Mouse (Mus musculus): ENCODE data around the gene Rd3l.

The Rd3l gene

DNA sequence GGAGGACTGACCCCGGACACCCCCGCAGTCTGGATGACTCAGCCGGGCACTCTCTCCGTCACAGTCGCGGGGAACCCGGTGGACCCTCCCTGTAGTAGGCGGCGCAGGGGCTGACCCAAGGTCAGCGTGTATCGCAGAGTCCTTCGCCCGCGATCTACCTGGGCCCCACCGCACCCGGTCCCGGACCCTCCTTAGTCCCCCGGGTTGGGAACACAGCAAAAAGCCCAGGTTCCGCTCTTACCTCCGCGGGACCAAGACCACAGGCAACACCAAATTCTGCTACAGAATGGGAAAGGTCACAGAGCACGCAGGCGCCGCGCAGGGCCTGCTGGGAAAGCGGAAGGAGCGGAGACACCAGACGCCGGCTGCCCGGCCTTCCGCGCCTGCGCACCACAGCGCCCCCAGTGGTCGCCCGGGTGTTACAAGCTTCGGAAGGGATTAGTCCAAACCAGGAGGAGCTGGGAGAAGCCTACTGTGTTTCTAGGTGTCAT, 14.4 kb downstream of the Rd3l start, which contains the start of gene Atp5mpl:
Gene Atp5mpl (minus strand): TSS at position 295 of the 491 bp plus-strand sequence.
- peak; percentile 88 to 93 for DNase-seq (ENCODE audit: low spot score in 2 of 2)

DNA sequence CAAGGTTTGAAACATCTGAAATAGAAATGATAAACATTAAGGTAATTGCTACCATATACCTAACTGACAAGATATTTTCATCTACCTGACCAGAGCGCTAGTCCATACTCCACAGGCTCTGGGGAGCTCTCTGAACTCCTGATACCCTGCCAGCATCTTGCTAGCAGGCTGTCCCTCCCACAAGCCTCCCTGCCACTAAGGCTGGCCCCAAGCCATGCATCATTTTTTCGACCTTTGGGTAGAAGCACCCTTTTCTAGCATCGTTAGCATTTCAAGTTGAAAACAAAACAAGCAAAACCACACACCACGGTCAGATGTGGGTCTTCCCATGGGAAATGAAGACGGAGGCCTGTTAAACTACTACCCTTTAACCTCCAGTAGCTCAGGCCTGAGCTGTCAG, 17.8 kb downstream of the Rd3l start:
- DNase-seq (ENCODE audit: low spot score in 2 of 2): no peak

DNA sequence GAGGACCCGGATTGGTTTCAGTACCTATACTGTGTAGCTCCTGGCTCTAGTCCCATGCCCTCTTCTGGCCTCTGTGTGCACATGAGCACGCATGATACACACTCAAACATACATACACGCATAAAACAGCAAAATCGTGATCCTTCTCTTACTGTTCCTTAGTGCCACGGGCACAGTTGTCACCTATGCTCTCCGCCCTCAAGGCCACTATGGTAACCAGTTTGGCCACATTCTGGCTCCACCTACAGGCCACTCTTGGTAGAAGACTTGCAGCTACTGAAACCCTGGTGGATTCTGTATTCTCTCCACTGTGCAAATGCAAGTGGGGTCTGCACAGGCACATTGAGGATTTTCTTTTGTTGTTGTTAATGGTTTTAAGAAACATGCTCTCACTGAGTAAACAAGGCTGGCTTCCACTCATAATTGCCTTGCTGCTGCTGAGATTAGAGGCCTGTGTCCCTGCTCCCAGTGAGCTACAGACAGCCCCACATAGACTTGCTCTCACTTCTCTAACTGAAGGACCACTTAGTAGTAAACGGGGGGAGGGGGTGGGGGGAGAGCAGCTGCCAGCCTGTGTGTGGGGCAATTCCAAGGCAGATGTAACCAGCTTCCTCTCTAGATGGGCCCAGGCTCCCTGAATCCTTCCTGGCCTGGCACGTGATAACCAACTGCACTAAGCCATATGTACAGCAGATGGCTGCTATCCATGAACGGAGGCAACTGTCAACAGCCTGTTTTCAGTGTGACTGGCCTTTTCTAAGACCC, 22.8 kb downstream of the Rd3l start:
- DNase-seq (ENCODE audit: low spot score in 2 of 2): peak; percentile 29 to 68

DNA sequence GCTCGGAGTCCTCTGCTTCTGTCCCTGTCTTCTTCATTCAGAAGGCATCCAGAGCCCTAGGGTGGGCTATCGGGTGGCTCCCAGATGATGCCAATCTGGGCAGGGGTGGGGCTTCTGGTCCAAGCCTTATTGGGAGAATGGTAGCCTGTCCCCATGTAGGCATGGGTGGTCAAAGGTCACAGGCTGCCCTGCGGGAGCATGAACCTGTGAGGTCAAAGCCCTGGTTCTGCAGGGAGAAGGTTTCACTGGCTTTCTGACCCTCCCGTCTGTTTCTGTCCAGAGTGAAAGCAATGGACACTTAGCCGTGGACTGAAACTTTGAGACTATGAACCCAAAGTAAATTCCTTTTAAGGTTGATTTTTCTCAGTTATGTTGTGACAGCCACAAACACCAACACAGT, 24.9 kb downstream of the Rd3l start:
- DNase-seq (ENCODE audit: low spot score in 2 of 2): no peak

DNA sequence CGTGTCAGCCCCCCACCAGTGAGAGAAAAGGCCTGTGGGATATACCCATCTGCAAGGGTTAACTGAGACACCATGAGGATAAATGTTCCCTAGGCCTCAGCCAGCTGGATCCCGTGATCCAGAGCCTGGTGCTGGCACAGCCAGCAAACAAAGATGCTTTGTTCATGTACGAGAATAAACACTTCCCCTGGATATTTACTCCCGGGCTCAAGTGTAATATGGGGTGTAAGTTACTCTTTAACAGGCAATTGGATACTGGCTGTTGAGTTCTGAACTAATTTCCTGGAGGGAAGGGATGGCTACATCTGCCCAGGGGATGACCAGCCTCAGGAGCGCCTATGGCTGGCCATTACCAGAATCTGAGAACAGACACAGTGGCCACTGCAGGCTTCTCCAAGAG, 29.4 kb downstream of the Rd3l start:
- DNase-seq (ENCODE audit: low spot score in 2 of 2): no peak

DNA sequence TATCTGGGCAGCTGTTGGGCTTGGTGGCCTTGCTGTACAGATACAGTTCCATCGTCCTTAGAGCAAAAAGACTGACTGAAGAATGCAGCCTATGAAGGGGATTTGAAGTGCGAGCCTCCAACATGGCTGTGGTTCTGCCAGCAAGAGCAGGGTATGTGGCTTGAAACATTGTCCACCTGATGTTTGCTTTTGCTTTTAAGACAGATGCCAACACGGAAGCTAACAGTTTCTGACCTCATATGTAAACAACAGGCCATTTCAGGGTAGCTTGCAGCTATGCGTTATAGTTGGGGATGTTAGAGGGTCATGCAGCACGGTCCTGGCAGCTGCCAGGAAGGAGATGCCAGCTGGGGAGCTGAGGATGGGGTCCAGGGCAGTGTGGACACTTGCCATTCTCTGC, 30.6 kb downstream of the Rd3l start:
- DNase-seq (ENCODE audit: low spot score in 2 of 2): no peak

DNA sequence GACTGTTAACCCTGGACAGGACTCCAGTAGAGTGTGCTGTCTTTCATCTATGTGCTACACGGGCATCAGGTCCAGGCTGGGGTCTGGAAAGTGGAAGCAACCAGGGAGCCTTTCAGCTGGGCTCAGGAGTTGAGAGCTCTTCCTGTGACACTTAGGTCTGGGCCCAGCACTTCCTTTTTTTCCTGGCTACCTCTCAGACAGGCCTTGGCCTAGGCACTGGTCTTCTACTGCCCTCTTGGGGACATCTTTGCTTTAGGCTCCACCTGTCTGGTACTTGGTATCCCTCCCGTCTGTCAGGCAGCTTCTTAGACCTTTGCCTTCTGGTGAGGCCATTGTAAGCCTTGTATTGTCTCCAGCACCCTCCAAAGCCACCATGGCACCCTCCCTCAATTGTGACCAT, 34.4 kb downstream of the Rd3l start:
- peak; percentile 77 to 81 for DNase-seq (ENCODE audit: low spot score in 2 of 2)

DNA sequence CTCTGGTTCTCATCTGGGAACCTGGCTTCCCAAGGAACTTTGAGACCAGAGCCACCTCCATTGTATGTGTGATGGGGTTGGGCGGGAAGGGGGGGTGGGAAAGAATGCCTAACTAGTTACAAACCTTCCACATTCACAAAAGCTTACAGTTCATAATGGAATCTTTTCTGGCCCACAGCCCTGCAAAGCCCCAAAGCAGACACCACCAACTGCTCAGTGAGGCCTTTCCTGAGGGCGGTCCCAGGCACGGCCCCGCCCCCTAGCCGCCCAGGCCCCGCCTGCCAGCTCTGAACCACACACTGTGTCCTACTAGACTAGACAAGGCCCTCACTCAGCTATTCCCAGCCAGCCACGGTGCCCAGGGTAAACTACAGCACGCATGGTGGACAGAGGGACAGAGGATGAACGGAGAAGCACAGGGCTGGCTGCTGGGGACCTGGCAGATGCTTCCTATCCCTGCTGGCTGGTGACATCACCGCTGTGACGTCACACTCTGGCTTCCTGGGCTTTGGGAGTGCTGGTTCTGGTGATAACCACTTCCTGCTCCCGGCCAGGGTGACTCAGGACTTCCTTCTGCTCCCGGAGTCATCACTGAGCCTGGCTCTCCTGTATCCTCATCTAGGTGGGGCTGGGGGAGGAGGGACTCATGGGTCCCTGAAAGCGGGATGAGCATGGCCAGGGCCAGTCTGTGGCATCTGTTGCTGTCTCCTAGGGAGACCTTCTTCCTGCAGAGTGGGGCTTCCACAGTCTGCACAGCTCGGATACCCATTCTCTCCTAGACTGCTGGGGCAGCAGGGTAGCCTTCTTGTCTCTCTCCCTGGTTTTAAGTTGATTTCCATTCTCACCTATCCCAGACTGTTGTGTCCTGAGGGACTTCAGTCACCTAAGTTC, 35.1 kb downstream of the Rd3l start:
- DNase-seq (ENCODE audit: low spot score in 2 of 2): peak in 1 of 2 experiments; percentile 54

DNA sequence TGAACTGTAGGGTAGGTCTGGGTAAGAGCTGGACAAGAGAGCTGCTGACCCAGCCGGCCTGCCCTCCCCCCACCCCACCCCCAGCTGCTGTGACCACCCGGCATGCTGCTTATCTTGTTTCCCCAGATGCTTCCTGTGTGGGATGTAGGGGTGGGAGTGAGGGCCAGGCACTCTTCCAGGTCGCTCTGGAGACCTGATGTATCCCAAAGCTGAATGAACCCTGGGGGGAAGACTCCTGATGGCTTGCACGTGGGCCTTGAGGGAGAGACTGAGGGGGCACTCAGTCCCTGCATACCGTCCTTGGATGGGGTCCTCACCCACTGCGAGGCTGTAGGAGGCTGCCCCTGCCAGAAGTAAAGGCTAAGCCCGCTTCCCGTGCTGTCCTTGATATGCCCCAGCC, 36.0 kb downstream of the Rd3l start:
- peak; percentile 72 to 90 for DNase-seq (ENCODE audit: low spot score in 2 of 2)

DNA sequence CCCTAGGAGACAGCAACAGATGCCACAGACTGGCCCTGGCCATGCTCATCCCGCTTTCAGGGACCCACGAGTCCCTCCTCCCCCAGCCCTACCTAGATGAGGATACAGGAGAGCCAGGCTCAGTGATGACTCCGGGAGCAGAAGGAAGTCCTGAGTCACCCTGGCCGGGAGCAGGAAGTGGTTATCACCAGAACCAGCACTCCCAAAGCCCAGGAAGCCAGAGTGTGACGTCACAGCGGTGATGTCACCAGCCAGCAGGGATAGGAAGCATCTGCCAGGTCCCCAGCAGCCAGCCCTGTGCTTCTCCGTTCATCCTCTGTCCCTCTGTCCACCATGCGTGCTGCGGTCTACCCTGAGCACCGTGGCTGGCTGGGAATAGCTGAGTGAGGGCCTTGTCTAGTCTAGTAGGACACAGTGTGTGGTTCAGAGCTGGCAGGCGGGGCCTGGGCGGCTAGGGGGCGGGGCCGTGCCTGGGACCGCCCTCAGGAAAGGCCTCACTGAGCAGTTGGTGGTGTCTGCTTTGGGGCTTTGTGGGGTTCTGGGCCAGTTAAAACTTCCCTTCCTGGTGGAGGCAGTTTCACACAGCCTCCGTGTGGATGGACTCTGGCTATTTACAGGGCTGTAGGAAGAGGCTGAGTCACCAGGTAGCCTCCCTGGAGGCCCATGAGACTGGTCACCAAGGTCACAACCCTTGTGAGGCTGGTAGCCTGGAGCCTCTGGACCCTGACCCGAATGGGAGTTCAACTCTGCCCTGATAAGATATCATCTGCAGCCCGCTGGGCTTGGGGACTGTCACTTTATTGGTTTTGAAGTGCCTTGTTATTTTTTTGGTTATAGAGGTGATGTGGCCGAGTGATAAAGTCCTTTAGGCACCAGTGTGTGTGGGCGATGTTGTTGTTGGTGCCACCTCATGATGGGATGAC, 36.8 kb downstream of the Rd3l start:
- DNase-seq (ENCODE audit: low spot score in 2 of 2): peak in 1 of 2 experiments; percentile 55

DNA sequence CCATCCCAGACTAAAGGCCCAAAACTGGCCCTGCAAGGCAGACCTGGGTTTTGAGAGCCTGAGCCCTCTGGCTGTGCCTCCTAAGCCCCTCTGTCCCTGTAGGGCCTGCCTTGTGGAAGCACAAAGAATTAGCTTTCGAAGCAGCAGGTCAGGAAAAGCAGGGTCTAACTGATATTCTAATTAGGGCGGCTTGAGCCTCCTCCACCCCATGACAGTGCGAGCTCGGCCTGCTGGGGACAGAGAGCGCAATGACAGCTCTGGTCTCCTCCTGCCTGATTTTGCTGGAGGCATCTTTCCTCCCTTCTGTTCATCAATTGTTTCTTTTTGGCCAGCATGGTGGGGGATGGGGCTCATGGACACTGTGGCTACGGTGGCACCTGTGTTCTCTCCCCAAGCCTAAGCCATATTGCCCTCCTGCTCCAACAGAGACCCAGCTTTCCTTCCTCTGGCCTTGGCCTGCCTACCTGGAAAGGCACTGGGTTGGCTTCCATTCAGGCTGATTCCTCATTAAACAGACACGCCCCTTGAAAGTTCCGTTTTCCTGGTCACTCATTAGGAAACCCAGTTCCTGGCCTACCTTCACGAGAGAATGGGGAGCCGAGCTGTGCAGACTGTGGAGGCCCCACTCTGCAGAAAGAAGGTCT, 37.6 kb downstream of the Rd3l start:
- peak in 1 of 2 experiments; percentile 56 for DNase-seq (ENCODE audit: low spot score in 2 of 2)

DNA sequence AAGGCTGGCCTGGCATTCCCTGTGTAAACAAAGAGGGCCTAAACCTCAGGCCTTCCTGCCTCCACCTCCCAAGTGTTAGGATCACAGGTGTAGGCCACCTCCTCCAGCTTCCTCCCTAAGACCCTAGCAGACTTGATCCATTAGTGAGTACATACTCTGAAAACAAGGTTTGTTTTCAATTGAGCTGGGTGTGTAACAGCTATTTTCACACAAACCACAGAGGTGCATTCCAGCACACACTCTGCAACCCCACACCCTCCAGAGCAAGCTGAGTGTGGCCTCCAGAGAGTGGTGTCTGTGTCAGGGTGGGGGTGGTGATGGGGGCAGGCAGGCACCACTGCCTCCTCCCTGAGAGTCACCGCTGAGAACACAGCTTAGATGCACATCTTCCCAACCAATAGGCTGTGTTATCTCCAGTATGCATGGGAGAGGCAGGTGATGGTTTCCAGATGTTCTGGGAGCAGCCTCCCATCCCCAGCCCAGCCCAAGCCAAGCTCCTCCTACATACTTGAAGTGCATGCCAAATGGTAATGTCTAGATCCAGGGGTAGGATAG, 42.4 kb downstream of the Rd3l start:
- no peak for DNase-seq (ENCODE audit: low spot score in 2 of 2)

DNA sequence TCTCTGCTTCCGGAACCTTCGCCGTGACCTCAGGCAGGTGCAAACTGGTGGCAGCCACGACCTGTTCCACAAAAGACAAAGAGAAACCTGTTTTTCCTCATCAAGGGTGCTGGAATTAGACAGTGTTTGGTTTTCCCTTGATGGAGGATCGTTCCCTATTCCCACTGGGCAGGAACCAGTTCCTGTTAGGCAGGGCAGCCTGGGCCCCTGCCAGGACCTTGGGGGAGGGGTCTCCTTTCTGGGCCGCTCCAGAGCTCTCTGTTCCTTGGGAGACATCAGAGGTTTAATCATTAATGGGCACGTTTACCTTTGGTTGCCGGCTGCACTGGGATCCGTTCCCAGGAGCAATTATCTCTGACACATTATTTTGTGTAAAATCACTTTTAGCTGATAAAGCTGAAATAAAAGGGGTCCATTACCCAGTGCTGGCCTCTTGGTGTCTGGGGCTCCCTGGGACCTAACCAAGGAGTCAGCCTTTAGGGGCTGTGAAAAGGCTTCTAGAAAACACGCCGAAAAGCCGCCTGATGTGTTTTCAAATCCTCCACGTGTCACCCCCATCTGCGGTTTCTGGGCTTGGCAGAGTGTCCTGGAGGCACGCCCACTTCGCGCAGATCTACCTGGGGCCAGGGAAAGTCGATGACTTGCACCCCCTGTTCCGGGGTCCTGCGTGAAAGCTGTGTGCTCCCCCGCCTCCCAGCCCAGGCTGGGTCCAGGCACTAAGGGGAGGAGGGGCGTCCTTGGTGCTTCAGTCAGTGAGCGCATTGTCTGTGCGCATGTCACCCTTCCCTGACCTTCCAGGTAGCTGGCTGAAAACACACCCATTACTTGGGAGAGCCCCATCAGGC, 44.2 kb downstream of the Rd3l start:
- no peak for DNase-seq (ENCODE audit: low spot score in 2 of 2)

DNA sequence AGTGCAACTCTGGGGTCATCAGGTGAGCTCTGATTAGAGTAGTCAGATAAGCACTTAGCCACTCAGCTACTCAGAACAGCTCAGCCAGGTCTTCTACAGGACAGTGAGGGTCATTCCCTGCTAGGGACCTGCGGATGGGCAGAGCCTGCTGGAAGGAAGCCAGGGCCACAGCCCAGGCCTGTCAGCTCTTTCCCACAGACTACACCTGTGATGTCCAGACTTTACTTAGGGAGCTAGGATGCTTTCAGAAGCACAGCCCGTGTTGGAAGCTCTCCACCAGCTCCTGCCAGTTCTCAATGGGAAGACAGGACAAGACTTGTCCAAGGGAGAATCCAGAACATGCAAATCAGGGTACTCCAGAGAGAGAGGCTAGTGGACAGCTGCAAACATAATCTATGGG, 47.1 kb downstream of the Rd3l start:
- DNase-seq (ENCODE audit: low spot score in 2 of 2): no peak

DNA sequence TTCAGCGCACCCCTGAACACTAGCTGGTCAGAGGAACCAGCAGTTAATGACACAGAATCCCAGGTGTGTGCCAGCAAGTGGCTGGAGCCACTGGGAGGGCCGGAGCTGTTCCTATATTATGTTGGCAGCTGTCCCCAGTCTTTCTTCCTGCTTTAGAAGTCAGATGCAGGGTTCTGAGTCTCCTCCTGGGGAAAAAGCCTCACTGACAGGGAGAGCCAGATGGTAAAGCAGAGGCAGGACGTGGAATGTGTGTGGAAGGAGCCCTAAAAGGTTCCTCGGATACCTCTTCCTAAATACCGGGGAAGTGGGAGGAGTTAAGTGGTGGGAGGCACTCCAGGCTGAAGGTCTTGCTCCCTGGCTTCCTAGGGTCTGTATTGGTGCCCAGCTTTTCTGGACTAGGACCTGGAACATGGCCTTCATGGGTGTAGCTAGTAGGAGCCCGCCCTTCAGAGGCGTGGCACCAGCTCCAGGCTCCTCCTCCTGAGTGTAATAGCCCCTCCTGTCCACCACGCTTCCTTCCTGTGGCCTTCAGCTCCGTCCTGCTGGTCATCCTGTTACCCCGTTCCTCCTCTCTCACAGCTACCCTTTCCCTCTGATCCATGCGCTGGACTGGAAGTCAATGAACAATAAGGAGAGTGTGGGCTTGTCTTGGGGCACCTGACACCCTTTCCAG, 47.9 kb downstream of the Rd3l start:
- peak; percentile 59 to 67 for DNase-seq (ENCODE audit: low spot score in 2 of 2)

DNA sequence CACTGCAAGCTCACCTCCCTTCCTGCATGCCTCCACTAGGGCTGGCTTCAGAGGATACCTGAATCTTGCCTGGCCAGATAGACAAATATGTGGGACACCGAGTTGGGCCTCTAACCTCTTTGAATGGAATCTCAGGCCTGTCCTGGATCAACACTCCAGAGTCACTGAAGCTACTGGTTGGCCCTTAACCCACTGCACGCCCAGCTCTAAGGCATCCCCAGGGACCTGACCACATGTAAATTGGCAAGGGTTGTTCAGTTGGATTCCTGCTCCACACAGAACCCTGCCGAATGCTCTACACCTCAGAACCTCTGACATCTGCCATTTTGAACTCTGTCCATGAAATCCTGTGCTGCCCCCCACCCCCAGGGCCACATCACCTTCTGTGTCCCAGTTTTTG, 48.6 kb downstream of the Rd3l start:
- DNase-seq (ENCODE audit: low spot score in 2 of 2): no peak

DNA sequence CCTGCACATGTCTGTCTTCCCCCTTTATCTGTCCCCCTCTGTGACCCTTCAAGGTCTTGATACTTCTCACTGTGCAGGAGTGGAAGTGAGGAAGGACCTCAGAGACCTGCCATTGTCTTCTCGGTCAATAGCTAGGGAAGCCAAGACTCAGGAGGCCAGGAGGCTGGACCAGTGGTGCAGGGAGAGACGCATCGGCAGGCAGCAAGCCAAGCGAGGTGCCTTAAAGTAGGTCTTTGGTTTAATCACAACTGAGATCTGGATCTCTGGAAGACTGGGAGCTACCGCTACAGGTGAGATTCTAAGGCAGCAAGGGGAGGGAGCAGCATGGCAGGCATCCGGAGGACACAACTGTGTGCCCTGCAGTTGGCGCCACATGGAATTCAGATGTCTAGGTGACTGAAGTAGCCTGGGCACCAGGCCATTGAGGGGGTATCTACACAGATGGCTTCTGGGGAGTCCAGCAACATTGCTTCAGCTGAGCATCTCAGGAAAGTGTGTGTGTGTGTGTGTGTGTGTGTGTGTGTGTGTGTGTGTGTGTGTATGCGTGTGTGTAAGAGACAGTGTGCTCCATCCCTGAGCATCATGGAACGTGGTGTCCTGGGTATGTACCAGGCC, 49.6 kb downstream of the Rd3l start:
- DNase-seq (ENCODE audit: low spot score in 2 of 2): no peak

All from heart, adult 9 months (tissue).